Mouse (Mus musculus): ENCODE measurements around the gene Kng1.
A peak's percentile ranks its signal among the peaks of the same experiment; 100 is the strongest.
"Not testable (repeated sequence)": the region's sequence is repeated elsewhere in the genome, so short reads cannot be mapped to it uniquely, and the experiment has no call there.

The Kng1 gene

DNA sequence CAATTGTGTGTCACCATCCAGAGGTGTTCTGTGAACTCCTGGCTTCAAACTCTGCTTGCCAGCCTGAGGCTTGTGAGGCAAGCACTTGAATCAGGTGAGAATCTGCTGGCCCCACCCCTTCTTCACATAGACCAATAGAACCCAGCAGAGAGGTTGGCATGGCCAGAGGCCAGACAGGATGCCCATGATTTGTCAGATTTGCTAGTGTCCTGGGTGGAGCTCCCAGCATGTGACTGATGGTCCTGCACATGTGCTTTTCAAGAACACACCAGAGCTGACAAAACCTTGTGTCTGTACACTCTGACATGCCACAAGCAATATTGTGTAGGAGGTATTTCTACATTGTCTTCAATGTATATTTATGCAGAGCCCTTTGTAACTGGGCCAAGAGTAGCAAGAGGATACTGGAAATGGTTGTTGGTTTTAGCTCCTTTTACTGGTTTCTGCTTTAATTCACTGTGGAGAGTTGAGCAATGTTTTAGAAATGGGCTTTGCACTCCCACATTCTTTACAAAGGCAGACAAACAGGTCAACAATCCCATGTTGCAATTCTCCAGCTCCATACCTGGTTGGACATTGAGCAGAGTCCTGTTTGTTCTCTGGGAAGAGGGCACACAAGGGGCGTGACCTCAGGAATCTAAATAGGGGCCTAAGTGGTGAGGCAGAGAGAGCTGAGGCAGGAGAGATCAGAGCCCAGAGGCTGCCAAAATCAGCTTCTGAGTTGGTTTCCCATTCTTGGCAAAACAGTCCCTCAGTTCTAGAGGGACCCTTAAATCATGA lies at the start of gene Kng1:
Kng1 (plus strand) TSS at position 198 of the 780 bp plus-strand sequence.
- DNase-seq, result peak in 1 of 2 experiments; percentile 40

DNA sequence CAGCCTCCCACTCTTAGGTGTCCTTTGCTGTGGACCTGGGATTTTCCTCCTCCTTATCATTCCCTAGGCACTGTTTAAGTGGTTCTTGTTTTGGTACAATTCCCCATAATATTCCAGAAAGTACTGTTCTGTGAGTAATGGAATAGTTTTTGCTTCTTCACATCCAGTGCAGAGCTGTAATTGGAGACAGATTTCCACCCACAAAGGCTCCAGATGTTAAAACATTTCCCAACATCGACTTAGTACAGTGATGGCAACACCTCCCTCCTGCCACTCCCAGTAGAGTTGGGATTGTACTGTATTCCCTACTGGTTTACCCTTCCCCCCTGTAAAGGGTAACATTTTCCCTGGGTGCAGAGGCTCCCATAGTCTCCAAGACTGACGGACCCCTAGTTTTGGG lies 43.9 kb upstream of the Kng1 start:
- DNase-seq, result not testable (repeated sequence)

DNA sequence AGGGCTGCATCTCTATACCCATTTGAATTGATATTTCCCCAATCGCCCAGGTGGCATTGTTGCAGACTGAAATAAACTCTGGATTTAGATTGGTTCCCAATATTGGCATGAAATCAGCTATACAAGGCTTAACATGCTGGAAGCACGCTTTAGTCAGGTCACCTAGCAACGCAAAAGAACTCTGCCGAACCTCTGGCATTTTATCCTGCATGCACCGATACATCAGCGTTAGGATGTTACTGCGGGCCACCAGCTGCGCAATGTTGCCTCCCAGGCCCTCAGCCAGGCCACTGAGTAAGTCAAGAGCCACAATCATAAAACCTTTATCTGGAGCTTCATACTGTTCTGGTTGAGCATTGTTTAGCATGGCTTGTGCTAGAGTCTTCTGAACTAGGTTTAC lies 43.0 kb upstream of the Kng1 start:
- DNase-seq, result not testable (repeated sequence)

DNA sequence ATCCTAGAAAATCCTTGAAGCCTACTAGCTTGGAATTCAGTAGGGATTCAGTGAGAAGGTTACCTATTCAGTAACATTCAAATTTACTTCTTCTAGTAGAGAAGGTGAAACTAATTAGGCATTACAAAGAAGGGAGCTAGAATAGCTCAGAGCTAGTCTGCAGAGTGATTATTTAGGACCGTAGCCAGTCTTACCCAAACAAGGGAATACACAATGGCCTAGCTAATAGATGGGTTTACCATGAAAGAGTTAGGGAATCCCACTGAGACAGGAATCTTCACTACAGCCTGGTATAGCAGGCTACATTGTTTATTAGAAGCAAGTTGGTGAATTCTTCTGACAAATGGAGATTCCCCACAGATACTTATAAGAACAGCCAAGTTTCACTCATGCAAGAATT lies 37.1 kb upstream of the Kng1 start:
- not testable (repeated sequence) for DNase-seq

DNA sequence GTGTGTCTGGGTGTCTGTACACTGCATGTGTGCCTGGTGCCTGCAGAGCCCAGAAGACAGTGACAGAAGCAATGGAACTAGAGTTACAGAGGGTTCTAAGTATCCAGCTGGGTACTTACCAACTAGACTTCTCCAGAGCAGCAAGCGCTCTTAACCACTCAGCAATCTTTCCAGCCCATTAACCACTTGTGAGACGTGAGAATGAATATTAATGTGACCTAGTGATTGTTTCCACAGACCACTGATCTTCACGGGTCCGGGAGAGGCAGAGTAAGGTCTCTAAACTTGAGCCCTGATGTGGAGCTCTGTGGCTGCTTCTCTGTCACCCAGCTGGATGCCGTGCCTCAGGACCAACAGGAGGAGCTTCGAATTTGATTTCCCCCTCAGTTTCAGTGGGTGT lies 32.6 kb upstream of the Kng1 start:
- DNase-seq, result peak; percentile 45 to 74

DNA sequence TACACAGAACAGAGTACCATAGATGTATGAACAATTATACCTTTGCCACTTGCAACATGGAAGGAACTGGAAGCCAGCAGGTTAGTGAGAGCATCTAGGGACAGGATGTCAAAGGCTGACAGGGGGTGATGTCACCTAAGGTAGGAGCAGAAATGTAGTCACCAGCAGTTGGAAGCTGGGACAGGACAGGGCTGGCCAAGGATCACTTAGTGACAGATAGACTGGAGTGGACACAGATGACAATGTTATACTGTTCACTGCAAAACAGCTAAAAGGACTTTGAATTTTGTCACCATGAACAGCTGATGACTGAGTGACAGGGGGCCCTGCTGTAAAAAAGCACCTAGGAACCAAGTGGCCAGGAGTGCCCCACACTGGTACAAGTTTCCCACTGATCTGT lies 31.1 kb upstream of the Kng1 start:
- no peak for DNase-seq

DNA sequence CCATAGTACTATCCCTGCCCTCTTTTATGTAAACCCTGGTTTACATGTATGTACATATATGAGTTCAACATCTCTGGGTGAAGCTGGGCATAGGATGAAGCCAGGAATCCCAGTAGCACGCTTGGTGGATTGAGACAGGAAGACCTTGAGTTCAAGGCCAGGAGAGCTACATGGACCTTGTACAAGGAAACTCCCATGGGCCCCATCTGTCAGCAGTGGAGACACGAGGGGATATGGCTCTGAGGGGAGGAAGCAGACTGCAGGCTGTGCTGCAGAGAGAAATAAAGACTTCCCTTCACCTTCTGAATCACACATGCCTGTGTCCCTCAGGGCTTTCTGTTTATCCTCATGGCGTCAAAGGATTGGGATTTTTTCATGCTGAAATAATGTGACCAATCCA lies 30.3 kb upstream of the Kng1 start:
- DNase-seq, result peak in 1 of 2 experiments; percentile 51

DNA sequence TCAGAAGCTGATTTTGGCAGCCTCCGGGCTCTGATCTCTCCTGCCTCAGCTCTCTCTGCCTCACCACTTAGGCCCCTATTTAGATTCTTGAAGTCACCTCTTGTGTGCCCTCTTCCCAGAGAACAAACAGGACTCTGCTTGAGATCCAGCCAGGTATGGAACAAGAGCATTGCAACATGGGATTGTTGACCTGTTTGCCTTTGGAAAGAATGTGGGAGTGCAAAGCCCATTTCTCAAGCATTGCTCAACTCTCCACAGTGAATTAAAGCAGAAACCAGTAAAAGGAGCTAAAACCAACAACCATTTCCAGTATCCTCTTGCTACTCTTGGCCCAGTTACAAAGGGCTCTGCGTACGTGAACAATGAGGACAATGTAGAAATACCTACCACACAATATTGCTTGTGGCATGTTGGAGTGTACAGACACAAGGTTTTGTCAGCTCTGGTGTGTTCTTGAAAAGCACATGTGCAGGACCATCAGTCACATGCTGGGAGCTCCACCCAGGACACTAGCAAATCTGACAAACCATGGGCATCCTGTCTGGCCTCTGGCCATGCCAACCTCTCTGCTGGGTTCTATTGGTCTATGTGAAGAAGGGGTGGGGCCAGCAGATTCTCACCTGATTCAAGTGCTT lies 28.6 kb upstream of the Kng1 start, which contains the start of gene Kng2:
Kng2 (minus strand) TSS at position 517 of the 635 bp plus-strand sequence.
- peak in 1 of 2 experiments; percentile 73 for DNase-seq

DNA sequence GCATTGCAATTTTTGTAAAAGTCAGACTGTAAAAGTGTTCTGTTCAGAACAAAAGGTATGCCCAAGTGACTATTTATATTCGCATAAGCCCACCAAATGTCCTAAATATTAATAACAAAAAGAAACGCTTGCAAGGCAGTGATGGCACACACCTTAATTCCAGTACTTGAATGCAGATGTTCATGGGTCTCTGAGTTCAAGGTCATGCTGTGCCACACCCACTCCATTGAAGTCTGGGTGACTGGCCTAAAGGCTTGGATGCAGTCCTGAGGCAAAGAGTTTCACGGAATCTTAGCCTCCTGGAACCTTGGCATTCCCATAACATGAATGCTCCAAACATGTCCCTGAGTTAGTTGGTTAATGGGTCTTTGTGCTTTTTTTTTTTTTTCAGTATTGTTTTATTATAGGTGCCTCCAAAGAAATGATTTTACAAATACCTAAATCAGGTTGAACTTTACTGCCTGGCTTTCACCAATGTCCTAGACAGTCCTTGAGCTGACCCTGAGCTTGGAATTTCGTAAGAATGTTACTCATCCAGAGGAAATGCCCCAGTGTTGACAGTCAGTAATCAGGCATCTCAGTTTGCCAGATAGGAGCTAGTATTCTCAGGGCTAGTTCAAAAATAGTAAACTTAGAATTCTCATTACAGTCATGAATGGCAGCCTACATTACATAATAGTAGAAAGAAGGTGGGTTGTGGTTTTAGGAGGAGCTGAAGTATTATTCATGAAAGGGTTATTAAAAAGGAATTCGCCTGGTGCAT lies 26.8 kb upstream of the Kng1 start:
- no peak for DNase-seq

DNA sequence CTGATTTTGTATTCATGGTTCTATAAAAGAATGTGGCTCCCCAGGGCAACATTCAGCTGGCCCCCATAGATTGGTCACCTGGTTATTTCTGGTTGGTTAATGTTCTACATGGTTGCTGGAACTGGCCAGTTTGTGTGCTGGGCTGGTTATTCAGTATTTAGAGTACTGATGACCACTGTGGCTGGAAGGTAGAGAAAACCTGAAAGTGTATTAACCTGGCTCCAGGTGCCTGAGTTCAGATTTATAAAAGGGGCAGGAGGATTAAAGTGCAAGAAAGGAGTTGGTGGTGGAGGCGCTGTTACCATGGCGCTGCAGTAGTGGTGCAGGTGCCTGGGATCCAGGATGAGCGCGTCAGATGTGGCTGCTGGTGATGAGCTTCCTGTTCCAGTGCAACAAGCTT lies 24.0 kb upstream of the Kng1 start:
- peak; percentile 61 to 82 for DNase-seq

DNA sequence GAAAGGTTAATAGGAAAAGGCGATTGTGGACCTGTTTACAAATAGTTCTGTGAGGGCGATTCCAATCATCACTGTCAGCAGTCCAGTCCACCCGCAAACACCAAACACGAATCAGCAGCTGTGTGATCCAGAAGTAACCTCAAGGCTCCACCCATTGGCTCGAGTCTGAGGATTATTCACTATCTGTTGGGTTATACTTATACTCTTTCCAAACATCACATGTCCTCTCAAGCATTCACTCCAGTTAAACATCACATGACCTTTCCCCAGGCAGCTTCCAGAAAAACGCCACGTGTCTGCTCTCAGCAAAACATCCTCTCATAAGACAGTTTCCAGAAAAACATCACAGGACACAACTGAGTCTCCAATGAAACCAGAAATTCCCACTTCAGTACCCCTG lies 19.9 kb upstream of the Kng1 start:
- DNase-seq, result peak; percentile 65 to 66

DNA sequence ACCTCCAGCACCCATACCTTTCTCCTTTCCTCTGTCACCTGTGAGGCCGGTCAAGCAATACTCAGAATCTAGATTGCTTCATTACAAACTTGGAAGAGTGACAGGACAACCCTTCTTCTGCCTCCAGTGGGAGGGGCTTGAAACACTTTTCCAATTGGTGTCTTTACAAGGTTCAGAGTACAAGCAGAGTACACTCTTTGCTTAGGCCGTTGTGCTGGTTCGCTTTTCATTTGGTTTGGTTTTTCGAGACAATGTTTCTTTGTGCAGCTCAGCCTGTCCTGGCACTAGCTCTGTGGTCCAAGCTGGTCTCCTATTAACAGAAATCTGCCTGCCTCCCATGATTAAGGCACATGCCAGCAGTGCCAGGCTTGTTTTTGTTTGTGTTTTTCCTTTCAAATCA lies 18.4 kb upstream of the Kng1 start:
- peak; percentile 52 to 68 for DNase-seq

DNA sequence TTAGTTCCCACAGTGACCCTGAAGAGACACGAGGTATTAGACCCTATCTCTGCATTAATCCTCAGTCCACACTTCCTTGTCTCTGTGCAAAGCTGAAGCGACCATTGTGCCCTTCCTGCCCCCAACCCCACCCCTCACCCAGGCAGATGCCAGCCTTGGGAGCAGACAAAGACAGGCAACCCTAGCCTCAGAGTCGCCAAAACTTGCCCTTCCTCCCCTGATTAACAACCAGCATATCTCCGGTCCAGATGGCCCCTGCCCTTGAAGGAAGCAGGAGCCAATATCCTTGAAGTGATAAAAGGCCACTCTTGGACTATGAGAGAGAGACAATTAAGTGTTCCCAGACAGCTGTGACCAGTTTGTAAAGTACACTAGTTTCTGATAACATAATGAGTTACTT lies 16.8 kb upstream of the Kng1 start:
- DNase-seq, result no peak

DNA sequence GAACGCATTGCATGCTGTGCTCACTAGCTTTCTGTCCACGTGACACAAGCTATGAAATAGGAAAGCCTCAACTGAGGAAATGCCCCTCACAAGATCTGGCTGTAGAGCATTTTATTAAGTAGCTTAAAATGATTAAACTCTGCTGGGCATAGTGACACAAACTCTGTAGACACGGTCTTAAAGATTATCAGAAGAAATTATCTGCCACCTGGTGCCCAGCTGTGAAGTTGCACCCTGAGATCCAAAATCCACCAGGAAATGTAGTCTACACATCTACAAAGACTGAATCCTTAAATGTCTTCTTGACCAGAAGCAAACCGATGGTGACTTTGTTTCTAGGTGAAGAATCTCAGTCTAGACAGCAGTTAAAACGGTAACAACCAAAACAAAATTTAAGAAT lies 11.3 kb upstream of the Kng1 start:
- DNase-seq, result no peak

DNA sequence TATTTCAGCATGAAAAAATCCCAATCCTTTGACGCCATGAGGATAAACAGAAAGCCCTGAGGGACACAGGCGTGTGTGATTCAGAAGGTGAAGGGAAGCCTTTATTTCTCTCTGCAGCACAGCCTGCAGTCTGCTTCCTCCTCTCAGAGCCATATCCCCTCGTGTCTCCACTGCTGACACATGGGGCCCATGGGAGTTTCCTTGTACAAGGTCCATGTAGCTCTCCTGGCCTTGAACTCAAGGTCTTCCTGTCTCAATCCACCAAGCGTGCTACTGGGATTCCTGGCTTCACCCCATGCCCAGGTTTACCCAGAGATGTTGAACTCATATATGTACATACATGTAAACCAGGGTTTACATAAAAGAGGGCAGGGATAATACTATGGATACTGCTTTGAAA lies 2.0 kb downstream of the Kng1 start:
- not testable (repeated sequence) for DNase-seq

DNA sequence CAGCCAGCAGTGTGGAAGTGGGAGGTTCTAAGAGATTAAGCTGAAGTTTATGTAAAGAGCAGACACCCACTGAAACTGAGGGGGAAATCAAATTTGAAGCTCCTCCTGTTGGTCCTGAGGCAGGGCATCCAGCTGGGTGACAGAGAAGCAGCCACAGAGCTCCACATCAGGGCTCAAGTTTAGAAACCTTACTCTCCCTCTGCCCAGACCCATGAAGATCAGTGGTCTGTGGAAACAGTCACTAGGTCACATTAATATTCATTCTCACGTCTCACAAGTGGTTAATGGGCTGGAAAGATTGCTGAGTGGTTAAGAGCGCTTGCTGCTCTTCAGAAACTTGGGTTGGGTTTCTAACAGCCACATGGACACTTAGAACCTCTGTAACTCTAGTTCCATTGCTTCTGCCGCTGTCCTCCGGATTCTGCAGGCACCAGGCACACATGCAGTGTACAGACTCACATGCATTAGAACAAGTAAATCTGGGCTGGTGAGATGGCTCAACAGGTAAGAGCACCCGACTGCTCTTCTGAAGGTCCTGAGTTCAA lies 3.2 kb downstream of the Kng1 start:
- not testable (repeated sequence) for DNase-seq

DNA sequence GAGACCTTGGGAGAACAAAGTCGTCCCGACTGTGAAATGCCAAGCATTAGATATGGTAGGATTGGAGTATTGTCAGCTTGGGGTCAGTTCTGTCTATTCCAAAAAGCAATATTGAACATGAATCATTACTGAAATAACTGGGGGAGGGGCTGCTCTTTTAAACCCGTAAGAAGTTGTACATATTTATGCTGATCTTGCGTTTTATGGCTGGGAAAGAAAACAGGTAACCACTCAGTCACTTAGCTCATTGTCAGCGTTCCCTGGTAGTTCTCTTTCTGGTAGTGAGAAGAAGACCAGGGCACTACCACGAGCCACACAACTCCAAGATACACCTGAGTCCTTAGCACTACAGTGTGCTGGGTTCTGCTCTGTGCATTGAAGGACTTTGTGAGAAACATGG lies 19.9 kb downstream of the Kng1 start:
- DNase-seq, result not testable (repeated sequence)

DNA sequence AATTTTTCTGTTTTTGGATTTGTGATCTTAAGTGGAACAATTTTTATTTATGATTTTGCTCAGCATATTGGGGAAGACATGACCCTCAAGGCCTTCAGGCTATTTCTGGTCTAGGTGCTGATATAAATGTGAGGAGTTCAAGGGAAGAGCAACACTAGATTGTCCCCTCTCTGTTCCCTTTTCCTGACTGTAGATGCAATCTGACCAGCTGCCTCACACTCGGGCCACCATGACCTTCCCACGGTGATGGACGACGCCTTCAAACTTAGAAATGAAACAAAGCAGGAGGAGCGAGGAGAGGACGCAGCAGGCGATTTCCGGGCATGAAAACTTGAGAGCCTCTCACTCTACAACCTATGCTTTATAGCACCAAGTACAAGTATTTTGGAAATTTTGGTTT lies 29.5 kb downstream of the Kng1 start:
- DNase-seq, result not testable (repeated sequence)

DNA sequence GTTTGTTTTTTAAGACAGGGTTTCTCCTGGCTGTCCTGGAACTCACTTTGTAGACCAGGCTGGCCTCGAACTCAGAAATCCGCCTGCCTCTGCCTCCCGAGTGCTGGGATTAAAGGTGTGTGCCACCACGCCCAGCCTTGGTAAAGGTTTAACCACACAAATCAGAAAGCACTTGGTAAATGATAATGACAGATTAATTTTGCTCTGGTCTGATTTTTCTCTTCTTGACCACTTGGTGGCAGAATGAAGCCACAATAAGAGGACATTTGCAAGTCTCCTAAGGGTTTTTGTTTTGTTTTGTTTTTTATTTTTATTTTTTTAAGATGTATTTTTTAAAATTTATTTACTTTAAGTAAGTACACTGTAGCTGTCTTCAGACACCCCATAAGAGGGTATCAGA lies 30.0 kb downstream of the Kng1 start:
- not testable (repeated sequence) for DNase-seq

DNA sequence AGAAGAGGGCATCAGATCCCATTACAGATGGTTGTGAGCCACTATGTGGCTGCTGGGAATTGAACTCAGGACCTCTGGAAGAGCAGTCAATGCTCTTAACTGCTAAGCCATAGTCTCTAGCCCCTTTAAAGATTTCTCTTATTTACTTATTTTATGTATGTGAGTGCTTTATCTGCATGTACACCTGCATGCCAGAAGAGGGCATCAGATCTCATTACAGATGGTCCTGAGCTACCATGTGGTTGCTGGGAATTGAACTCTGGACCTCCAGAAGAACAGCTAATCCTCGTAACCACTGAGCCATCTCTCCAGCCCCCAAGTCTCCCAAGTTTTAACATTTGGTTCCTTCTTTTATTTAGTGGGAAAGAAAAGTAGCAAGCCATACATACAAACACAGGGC lies 30.8 kb downstream of the Kng1 start:
- not testable (repeated sequence) for DNase-seq

DNA sequence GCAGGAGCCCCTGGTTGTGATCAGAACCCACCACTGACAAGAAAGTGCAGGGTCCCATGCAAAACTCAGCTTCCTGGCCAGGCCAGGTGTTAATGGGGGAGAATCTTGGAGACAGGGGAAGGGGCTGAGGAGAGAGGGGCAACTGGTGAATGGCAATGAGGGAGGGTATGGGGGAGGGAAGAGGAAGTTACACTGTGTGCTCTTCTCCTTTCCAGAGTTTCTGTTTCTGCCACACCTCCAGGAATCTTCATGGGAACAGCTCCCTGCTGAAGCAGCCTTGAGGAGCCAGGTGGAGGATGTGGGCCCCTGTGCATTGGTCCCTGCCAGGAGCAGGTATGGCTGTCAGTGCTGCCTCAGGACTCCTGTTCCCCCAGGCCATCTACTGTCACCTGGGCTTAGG lies 33.7 kb downstream of the Kng1 start:
- not testable (repeated sequence) for DNase-seq

DNA sequence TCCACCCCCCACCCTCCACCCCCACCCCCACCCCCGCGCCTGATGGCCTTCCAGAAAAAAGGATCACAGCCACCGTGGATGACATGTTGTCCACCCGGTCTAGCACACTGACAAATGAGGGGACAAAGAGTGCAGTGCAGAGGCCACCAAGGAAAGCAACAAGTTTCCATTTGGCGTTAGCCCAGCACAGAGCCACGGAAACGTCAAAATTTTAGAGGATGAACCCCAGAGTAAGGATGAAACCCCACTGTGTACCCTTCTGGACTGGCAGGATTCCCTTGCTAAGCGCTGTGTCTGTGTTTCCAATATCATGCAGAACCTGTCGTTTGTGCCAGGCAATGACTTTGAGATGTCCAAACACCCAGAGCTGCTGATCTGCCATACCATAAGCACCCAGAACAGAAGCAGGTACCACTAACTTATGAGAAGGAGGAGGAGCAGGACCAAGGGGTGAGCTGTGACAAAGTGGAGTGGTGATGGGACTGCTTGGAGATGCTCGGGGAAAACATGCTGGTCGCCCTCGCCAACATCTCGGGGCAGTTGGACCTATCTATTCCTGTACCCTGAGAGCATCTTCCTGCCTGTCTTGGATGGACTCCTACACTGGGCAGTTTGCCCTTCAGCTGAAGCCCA lies 35.8 kb downstream of the Kng1 start:
- DNase-seq, result no peak

DNA sequence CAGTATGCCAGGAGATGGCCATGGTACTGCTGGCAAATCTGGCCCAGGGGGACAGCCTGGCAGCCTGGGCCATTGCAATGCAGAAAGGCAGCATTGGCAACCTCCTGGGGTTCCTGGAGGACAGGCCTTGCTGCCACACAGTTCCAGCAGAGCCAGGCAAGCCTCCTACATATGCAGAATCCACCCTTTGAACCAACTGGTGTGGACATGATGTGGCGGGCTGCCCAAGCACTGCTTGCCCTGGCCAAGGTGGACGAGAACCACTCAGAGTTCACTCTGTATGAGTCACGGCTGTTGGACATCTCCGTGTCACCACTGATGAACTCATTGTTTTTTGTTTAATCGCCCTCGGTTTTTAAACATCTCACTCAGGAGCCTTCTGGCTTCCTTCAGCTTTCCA lies 36.5 kb downstream of the Kng1 start:
- DNase-seq, result no peak
